Mouse (Mus musculus) cerebellum, adult 2 months (tissue): Measurements from ENCODE around the gene Bicra.

Source experiments
- CTCF ChIP-seq: fragments of 200-500 bp; IDR thresholded peaks from 2 replicates; pipeline ENCODE4 v1.5.1; 2011; ENCODE audit warnings: low read depth, mild to moderate bottlenecking, control low read depth, low read length, moderate library complexity, borderline replicate concordance; ENCODE audit not compliant: insufficient read depth
- POLR2A ChIP-seq: fragments of 200-500 bp; IDR thresholded peaks from 2 replicates; pipeline ENCODE4 v1.6.1; 2011; ENCODE audit warnings: low read length, control low read depth, borderline replicate concordance; ENCODE audit not compliant: insufficient read depth

- TF ChIP-seq CTCF: no peak
- TF ChIP-seq POLR2A: no peak
Observed at GRCm38 (mm10) chr7:16033059-16033458, 14.7 kb downstream of the Bicra start.
